Mouse (Mus musculus): ENCODE measurements at regions not wholly inside any gene's neighbourhood (a gene's known extent, or its start where the extent isn't known, plus 50 kb on each side); places are given as distances from the start of the nearest gene placed in this dataset.
A peak's percentile ranks its signal among the peaks of the same experiment; 100 is the strongest.
"Not testable (repeated sequence)": the region's sequence is repeated elsewhere in the genome, so short reads cannot be mapped to it uniquely, and the experiment has no call there.

GRCm38 (mm10) chr1:59425771-59426170, 56.5 kb upstream of the Fzd7 start:
- H3K9ac ChIP-seq; H3K27me3 ChIP-seq; H3K36me3 ChIP-seq; H3K4me2 ChIP-seq (replicated peaks); H3K27ac ChIP-seq; H3K4me3 ChIP-seq; H3K9me3 ChIP-seq; ATAC-seq (ENCODE audit: low FRiP score, low read depth): not testable (repeated sequence)
- WGBS: 97% methylated on average over 1 of the region's 1 CpGs
- peaks cover 17% of the 10 kb centered on the region for H3K4me1 ChIP-seq

- Histone ChIP-seq H3K4me3 (no peak overlapping the region), H3K4me2 (replicated peaks) (no peak overlapping the region), H3K9ac (no peak overlapping the region), H3K4me1 (peaks cover 17% of the 10 kb centered on the region), H3K9me3 (no peaks in the 10 kb centered on the region), H3K36me3 (no peaks in the 10 kb centered on the region), H3K27ac (no peak overlapping the region), H3K27me3 (no peaks in the 10 kb centered on the region)
- 67% methylated on average over 9 of the region's 10 CpGs for WGBS
- ATAC-seq (ENCODE audit: low FRiP score, low read depth): 0 out of 2 replicates have a peak, but pooled peaks have one; percentile 26
Measured at GRCm38 (mm10) chr1:59426346-59427203, 55.6 kb upstream of the Fzd7 start.

- H3K27me3 ChIP-seq: no peaks in the 10 kb centered on the region
- H3K4me3 ChIP-seq: no peak overlapping the region
- 55% methylated on average over 5 of the region's 5 CpGs for WGBS
- no peak overlapping the region for H3K4me2 ChIP-seq (replicated peaks)
- H3K36me3 ChIP-seq: no peaks in the 10 kb centered on the region
- H3K9me3 ChIP-seq: no peaks in the 10 kb centered on the region
- no peak overlapping the region for H3K27ac ChIP-seq
- ATAC-seq (ENCODE audit: low FRiP score, low read depth): no peak
- peaks cover 17% of the 10 kb centered on the region for H3K4me1 ChIP-seq
- no peak overlapping the region for H3K9ac ChIP-seq
Measured at GRCm38 (mm10) chr1:59427204-59427557, 55.0 kb upstream of the Fzd7 start.

GRCm38 (mm10) chr1:59429289-59429688, 52.9 kb upstream of the Fzd7 start:
- no peak for ATAC-seq (ENCODE audit: low FRiP score, low read depth)
- no peaks in the 10 kb centered on the region for H3K36me3 ChIP-seq
- no peak overlapping the region for H3K9ac ChIP-seq
- no peak overlapping the region for H3K27ac ChIP-seq
- H3K4me1 ChIP-seq: no peaks in the 10 kb centered on the region
- no peaks in the 10 kb centered on the region for H3K27me3 ChIP-seq
- no peaks in the 10 kb centered on the region for H3K9me3 ChIP-seq
- H3K4me2 ChIP-seq (replicated peaks): no peak overlapping the region
- 88% methylated on average over 4 of the region's 4 CpGs for WGBS
- H3K4me3 ChIP-seq: no peak overlapping the region

GRCm38 (mm10) chr1:59430234-59430633, 52.0 kb upstream of the Fzd7 start:
- WGBS: 70% methylated on average over 3 of the region's 3 CpGs
- Histone ChIP-seq H3K27me3 (no peaks in the 10 kb centered on the region), H3K27ac (no peak overlapping the region), H3K4me2 (replicated peaks) (no peak overlapping the region), H3K9me3 (no peaks in the 10 kb centered on the region), H3K9ac (no peak overlapping the region), H3K4me1 (no peaks in the 10 kb centered on the region), H3K4me3 (no peak overlapping the region), H3K36me3 (no peaks in the 10 kb centered on the region)
- ATAC-seq (ENCODE audit: low FRiP score, low read depth): no peak

GRCm38 (mm10) chr1:59430886-59431486, 51.2 kb upstream of the Fzd7 start:
- Histone ChIP-seq H3K27me3 (no peaks in the 10 kb centered on the region), H3K9me3 (no peaks in the 10 kb centered on the region), H3K9ac (no peak overlapping the region), H3K4me1 (no peaks in the 10 kb centered on the region), H3K4me3 (no peak overlapping the region), H3K27ac (no peak overlapping the region), H3K4me2 (replicated peaks) (no peak overlapping the region), H3K36me3 (no peaks in the 10 kb centered on the region)
- no peak for ATAC-seq (ENCODE audit: low FRiP score, low read depth)
- WGBS: 81% methylated on average over 6 of the region's 6 CpGs
